Mouse (Mus musculus) spleen, adult 2 months (tissue): Measurements from ENCODE around the gene Pcgf2. TPM values are rescaled to one million over a fixed set of nuclear protein-coding genes. Genes with fewer than 3 reads are reported as not detected.
"Not testable (repeated sequence)": the region's sequence is repeated elsewhere in the genome, so short reads cannot be mapped to it uniquely, and the experiment has no call there.

Source experiments
- DNase-seq, 2 experiments: peaks; one replicate each; pipeline versions ENCODE4 v3.0.0 to v3.0.0-alpha.2; 2012 to 2021; ENCODE audit warnings: low spot score in 2 of 2, low read depth in 1 of 2
- H3K27ac ChIP-seq: fragments of 200-500 bp; 2 replicates; pipeline ENCODE4 v1.5.1; 2012; ENCODE audit warnings: low read length, inconsistent platforms; ENCODE audit not compliant: insufficient read depth
- H3K27me3 ChIP-seq: fragments of 200-500 bp; 2 replicates; pipeline ENCODE4 v1.6.1; 2012; ENCODE audit warnings: mild to moderate bottlenecking, moderate library complexity, low read length, inconsistent platforms; ENCODE audit not compliant: control insufficient read depth, insufficient read depth
- H3K36me3 ChIP-seq: fragments of 200-500 bp; 2 replicates; pipeline ENCODE4 v1.6.1; 2012; ENCODE audit warnings: mild to moderate bottlenecking, low read length, inconsistent platforms; ENCODE audit not compliant: control insufficient read depth, insufficient read depth
- H3K4me1 ChIP-seq: fragments of 200-500 bp; 2 replicates; pipeline ENCODE4 v1.6.1; 2011; ENCODE audit warnings: inconsistent platforms; ENCODE audit not compliant: control insufficient read depth, insufficient read depth, insufficient read length
- H3K4me3 ChIP-seq: fragments of 200-500 bp; 2 replicates; pipeline ENCODE4 v1.5.1; 2011; ENCODE audit warnings: mild to moderate bottlenecking, inconsistent platforms; ENCODE audit not compliant: insufficient read depth, insufficient read length; ENCODE audit errors: extremely low read depth
- CTCF ChIP-seq: fragments of 200-500 bp; IDR thresholded peaks from 2 replicates; pipeline ENCODE4 v1.5.1; 2011; ENCODE audit warnings: mild to moderate bottlenecking, inconsistent platforms; ENCODE audit not compliant: insufficient read depth, insufficient read length, insufficient replicate concordance; ENCODE audit errors: extremely low read depth
- POLR2A ChIP-seq: fragments of 200-500 bp; IDR thresholded peaks from 2 replicates; pipeline ENCODE4 v1.6.1; 2011; ENCODE audit warnings: low read depth, low read length, inconsistent platforms
- WGBS: fragments of 180-500 bp; shearing (Covaris S2); methylation state at CpG from one replicate; pipeline ENCODE4 v1.1.7; 2018; 5-methylcytosine and 5-hydroxymethylcytosine counted together
- polyA plus RNA-seq: library from polyadenylated mRNA; depleted of rRNA; stranded (reverse); fragments of >200 nt; gene quantifications from 2 replicates; pipeline ENCODE4 v1.2.3, GENCODE M21; 2012

Pcgf2 gene
- polyA plus RNA-seq, 1 experiment, result 10.0 TPM

DNA sequence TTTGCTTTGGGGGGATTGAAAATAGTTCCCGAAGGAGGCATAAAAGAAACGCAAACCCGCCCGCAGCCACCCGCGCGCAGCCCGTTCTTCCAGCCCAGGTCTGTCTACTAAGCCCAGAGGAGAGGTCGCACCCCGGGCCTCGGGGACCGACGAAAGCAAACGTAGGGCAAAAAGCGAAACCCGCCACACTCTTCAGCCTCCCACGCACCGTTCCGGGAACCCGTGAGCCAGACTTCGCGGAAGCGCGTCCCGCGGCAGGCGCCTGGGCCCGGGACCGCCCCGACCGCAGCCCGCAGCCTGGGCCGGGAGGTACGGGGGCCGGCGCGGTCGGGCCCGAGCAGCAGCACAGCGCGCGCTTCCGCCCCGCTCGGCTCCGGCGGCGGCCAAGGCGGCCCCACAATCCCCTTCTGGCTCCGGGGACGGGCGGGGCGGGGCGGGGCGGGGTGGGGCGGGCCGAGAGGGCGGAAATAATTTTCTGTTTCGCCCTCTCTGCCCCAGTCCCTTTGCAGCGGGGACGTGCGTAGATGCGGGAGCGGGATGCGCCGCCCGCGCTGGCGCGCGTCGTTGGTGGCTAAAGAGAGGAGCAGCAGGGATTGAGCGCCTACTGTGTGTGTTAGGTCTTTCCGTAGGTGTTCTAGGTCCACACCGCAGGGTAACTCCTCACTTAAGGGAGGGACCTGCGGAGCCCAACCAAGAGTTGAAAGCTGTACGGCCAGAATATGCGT lies 40.1 kb downstream of the Pcgf2 start:
- TF ChIP-seq POLR2A, result peak; percentile 93
- no peak for TF ChIP-seq CTCF
- H3K4me1 ChIP-seq, result peaks cover 10% of the 10 kb centered on the region; the same call in 1 of the 2 replicates
- no peaks in the 10 kb centered on the region for H3K27me3 ChIP-seq
- no peaks in the 10 kb centered on the region; the same call in 1 of the 2 replicates for H3K36me3 ChIP-seq
- under 1% methylated on average over 65 of the region's 78 CpGs for WGBS
- DNase-seq, result peak; percentile 47 to 78
- peak overlapping the region; percentile 90 for H3K4me3 ChIP-seq
- H3K27ac ChIP-seq, result peak overlapping the region; percentile 99

- peak; percentile 74 to 81 for DNase-seq
- Histone ChIP-seq H3K36me3 (no peaks in the 10 kb centered on the region; the same call in 1 of the 2 replicates), H3K4me1 (peaks cover 6% of the 10 kb centered on the region; the same call in 1 of the 2 replicates), H3K4me3 (peak overlapping the region; percentile 73), H3K27ac (peak overlapping the region; percentile 98), H3K27me3 (no peaks in the 10 kb centered on the region)
- WGBS, result under 1% methylated on average over 13 of the region's 13 CpGs
- no peak for TF ChIP-seq POLR2A
- TF ChIP-seq CTCF, result no peak
Observed at GRCm38 (mm10) chr11:97659267-97659989, 40.9 kb downstream of the Pcgf2 start.

DNA sequence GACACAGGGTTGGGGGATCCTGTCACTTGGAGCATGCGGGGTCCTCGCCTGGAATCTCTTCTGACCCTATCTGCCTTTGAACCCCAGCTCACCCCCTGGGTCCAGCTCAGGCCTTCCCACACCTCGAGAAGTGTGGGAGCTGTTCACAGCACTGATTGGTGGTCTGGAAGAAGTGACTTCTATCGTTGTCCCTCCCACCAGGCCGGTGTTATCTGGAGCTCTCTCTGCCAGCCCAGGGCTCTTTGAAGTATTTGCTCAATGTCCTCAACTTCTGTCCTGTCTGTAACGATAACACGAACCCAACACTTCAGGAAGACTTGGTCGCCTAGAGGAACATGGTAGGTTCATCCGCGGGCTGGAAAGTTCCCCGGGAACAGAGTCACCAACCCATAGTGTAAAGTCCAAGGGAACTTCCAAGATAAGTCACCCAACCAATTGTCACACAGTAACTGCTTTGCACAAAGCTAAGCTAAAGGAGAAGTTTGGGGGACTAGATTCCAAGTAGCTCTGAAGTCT lies 41.5 kb downstream of the Pcgf2 start:
- whole genome bisulfite sequencing, result 72% methylated on average over 11 of the region's 11 CpGs
- Histone ChIP-seq H3K4me3 (no peak overlapping the region), H3K27me3 (no peaks in the 10 kb centered on the region), H3K36me3 (no peaks in the 10 kb centered on the region; the same call in 1 of the 2 replicates), H3K27ac (peak overlapping the region; percentile 98), H3K4me1 (peaks cover 6% of the 10 kb centered on the region; the same call in 1 of the 2 replicates)
- DNase-seq, result no peak
- TF ChIP-seq CTCF (no peak), POLR2A (no peak)

- DNase-seq, H3K36me3 ChIP-seq, H3K4me3 ChIP-seq, H3K27me3 ChIP-seq, H3K4me1 ChIP-seq, H3K27ac ChIP-seq: not testable (repeated sequence)
- 75% methylated on average over 6 of the region's 6 CpGs for WGBS
Observed at GRCm38 (mm10) chr11:97657967-97658366, 42.3 kb downstream of the Pcgf2 start.

- TF ChIP-seq POLR2A, result no peak
- no peak for TF ChIP-seq CTCF
- Histone ChIP-seq H3K27ac (no peak overlapping the region), H3K4me3 (no peak overlapping the region), H3K36me3 (no peaks in the 10 kb centered on the region; the same call in 1 of the 2 replicates), H3K4me1 (peaks cover 6% of the 10 kb centered on the region; the same call in 1 of the 2 replicates), H3K27me3 (no peaks in the 10 kb centered on the region)
- WGBS, result 71% methylated on average over 4 of the region's 6 CpGs
- DNase-seq, result no peak
Observed at GRCm38 (mm10) chr11:97657184-97657945, 42.9 kb downstream of the Pcgf2 start.

- DNase-seq, result no peak
- Histone ChIP-seq H3K27ac (no peak overlapping the region), H3K4me3 (no peak overlapping the region), H3K4me1 (peaks cover 6% of the 10 kb centered on the region; the same call in 1 of the 2 replicates), H3K36me3 (no peaks in the 10 kb centered on the region; the same call in 1 of the 2 replicates), H3K27me3 (no peaks in the 10 kb centered on the region)
- TF ChIP-seq CTCF (no peak), POLR2A (no peak)
- 89% methylated on average over 14 of the region's 14 CpGs for WGBS
Observed at GRCm38 (mm10) chr11:97656269-97656971, 43.9 kb downstream of the Pcgf2 start.
